Mouse (Mus musculus) intestine, postnatal 0 days (tissue): Measurements from ENCODE around the gene Adam8. TPM values are rescaled to one million over a fixed set of nuclear protein-coding genes. Genes with fewer than 3 reads are reported as not detected.

Experiments
- ATAC-seq: fragments of 200-750 bp; cut with Nextera tagmentation; 2 replicates; pipeline ENCODE4 v1.8.0; 2017; ENCODE audit warnings: mild to moderate bottlenecking, moderate TSS enrichment, moderate library complexity
- H3K27ac ChIP-seq: fragments of 300-500 bp; sonication (generic); 2 replicates; pipeline ENCODE4 v1.5.1; 2014; ENCODE audit warnings: mild to moderate bottlenecking, low read depth, low read length, moderate library complexity
- H3K27me3 ChIP-seq: fragments of 300-500 bp; sonication (generic); replicated peaks from 2 replicates; pipeline ENCODE4 v1.6.1; 2014; ENCODE audit warnings: low read length, mixed read lengths; ENCODE audit not compliant: control insufficient read depth, insufficient read depth
- H3K36me3 ChIP-seq: fragments of 300-500 bp; sonication (generic); 2 replicates; pipeline ENCODE4 v1.6.1; 2014; ENCODE audit warnings: mild to moderate bottlenecking, moderate library complexity; ENCODE audit not compliant: control insufficient read depth, insufficient read depth
- H3K4me1 ChIP-seq: fragments of 300-500 bp; sonication (generic); replicated peaks from 2 replicates; pipeline ENCODE4 v1.6.1; 2014; ENCODE audit warnings: antibody characterized with exemption, low read length, mixed read lengths; ENCODE audit not compliant: control insufficient read depth, insufficient read depth
- H3K4me2 ChIP-seq: fragments of 300-500 bp; sonication (generic); replicated peaks from 2 replicates; pipeline ENCODE4 v1.6.1; 2014; ENCODE audit warnings: low read depth, mild to moderate bottlenecking, moderate library complexity
- H3K4me3 ChIP-seq: fragments of 300-500 bp; sonication (generic); 2 replicates; pipeline ENCODE4 v1.5.1; 2014; ENCODE audit warnings: low read depth, low read length
- H3K9ac ChIP-seq: fragments of 300-500 bp; sonication (generic); 2 replicates; pipeline ENCODE4 v1.6.1; 2014; ENCODE audit warnings: mild to moderate bottlenecking, low read depth, low read length
- H3K9me3 ChIP-seq: fragments of 300-500 bp; sonication (generic); 2 replicates; pipeline ENCODE4 v1.6.1; 2016; ENCODE audit warnings: mixed run types; ENCODE audit not compliant: control insufficient read depth
- CTCF ChIP-seq: sonication (generic); IDR thresholded peaks from 2 replicates; pipeline ENCODE4 v1.5.1; 2016; ENCODE audit warnings: low read depth, mild to moderate bottlenecking, control low read depth, antibody characterized with exemption, moderate library complexity
- WGBS: fragments of 180-500 bp; shearing (Covaris S2); extraction: QIAGEN DNeasy Blood & Tissue Kit; methylation state at CpG from one replicate; pipeline ENCODE4 v1.1.7; 2014; 5-methylcytosine and 5-hydroxymethylcytosine counted together
- polyA plus RNA-seq: library from polyadenylated mRNA; unstranded; fragments of >200 nt; fragmentation: Nextera tagmentation; extraction: Ambion mirVana; gene quantifications from 2 replicates; pipeline ENCODE4 v1.2.1, GENCODE M21; 2015

Adam8 gene
- polyA plus RNA-seq: 0.29 and 0.52 TPM in 2 replicates

- Histone ChIP-seq H3K27ac (no peak within 1 kb of the TSS), H3K36me3 (peaks cover 17% of the 10 kb centered on the region), H3K9me3 (no peaks in the 10 kb centered on the region), H3K4me2 (no peak within 1 kb of the TSS), H3K4me1 (no peaks in the 10 kb centered on the region), H3K4me3 (no peak within 1 kb of the TSS), H3K27me3 (no peaks in the 10 kb centered on the region), H3K9ac (no peak within 1 kb of the TSS)
- no peak for TF ChIP-seq CTCF
- WGBS: 25% methylated on average over 7 of the region's 7 CpGs
- ATAC-seq: peak; percentile 72; the same call in 1 of the 2 replicates
Observed at GRCm38 (mm10) chr7:139992406-139992805, at the start of gene Adam8. Gene Adam8, minus strand, starts transcription at chr7:139992562.

- Histone ChIP-seq H3K27me3 (no peaks in the 10 kb centered on the region), H3K4me3 (peak overlapping the region; percentile 83), H3K9me3 (no peaks in the 10 kb centered on the region), H3K27ac (no peak overlapping the region), H3K9ac (no peak overlapping the region), H3K36me3 (peaks cover 25% of the 10 kb centered on the region), H3K4me2 (peak overlapping the region; percentile 87), H3K4me1 (0 out of 2 replicates have a peak, but pooled peaks cover 5% of the 10 kb centered on the region)
- WGBS: 52% methylated on average over 3 of the region's 3 CpGs
- TF ChIP-seq CTCF: no peak
- no peak for ATAC-seq
Observed at GRCm38 (mm10) chr7:140037171-140037555, 44.8 kb upstream of the Adam8 start.

GRCm38 (mm10) chr7:140036281-140037170 lies 44.2 kb upstream of the Adam8 start, which contains the start of the genes Zfp511 and Tubgcp2:
Gene Zfp511, plus strand, starts transcription at chr7:140036391.
Gene Tubgcp2, minus strand, starts transcription at chr7:140036669.
- Histone ChIP-seq H3K9ac (peak within 1 kb of the TSS; percentile 76), H3K4me1 (0 out of 2 replicates have a peak, but pooled peaks cover 5% of the 10 kb centered on the region), H3K27ac (peak within 1 kb of the TSS; percentile 82), H3K4me2 (peak within 1 kb of the TSS; percentile 87), H3K4me3 (peak within 1 kb of the TSS; percentile 83), H3K27me3 (no peaks in the 10 kb centered on the region), H3K9me3 (no peaks in the 10 kb centered on the region), H3K36me3 (peaks cover 30% of the 10 kb centered on the region)
- no peak for TF ChIP-seq CTCF
- WGBS: under 1% methylated on average over 59 of the region's 69 CpGs
- peak; percentile 99 for ATAC-seq

DNA sequence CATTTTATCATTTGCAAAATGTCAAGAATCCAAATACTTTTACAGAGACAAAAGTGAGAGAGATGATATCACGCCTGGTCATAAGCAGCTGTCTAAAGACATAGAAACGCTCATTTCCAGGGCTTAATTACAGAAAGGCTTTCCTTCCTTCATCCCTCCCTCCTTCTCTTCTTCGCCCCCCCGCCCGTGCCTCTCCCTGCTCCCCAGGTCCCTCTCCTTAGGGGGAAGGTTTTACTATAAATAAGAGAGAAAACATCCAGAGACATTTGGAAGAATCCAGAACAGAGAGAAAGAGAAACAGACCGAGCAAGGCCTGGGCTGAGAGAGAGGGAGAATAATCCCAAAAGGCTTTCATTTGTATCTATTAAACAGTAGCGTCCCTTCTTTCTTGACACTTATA lies 43.1 kb upstream of the Adam8 start:
- H3K9me3 ChIP-seq: no peaks in the 10 kb centered on the region
- no peak for TF ChIP-seq CTCF
- WGBS: 9% methylated on average over 7 of the region's 7 CpGs
- 0 out of 2 replicates have a peak, but pooled peaks cover 5% of the 10 kb centered on the region for H3K4me1 ChIP-seq
- H3K36me3 ChIP-seq: peaks cover 37% of the 10 kb centered on the region
- peak overlapping the region; percentile 76 for H3K9ac ChIP-seq
- no peak for ATAC-seq
- no peaks in the 10 kb centered on the region for H3K27me3 ChIP-seq
- no peak overlapping the region for H3K27ac ChIP-seq
- H3K4me3 ChIP-seq: peak overlapping the region; percentile 83
- peak overlapping the region; percentile 87 for H3K4me2 ChIP-seq

GRCm38 (mm10) chr7:140033386-140033785 lies 41.0 kb upstream of the Adam8 start:
- H3K4me1 ChIP-seq: 0 out of 2 replicates have a peak, but pooled peaks cover 5% of the 10 kb centered on the region
- no peak overlapping the region for H3K4me3 ChIP-seq
- H3K36me3 ChIP-seq: peaks cover 47% of the 10 kb centered on the region
- no peak for ATAC-seq
- WGBS: 93% methylated on average over 9 of the region's 9 CpGs
- no peak overlapping the region for H3K9ac ChIP-seq
- no peaks in the 10 kb centered on the region for H3K9me3 ChIP-seq
- no peak overlapping the region for H3K4me2 ChIP-seq
- H3K27ac ChIP-seq: no peak overlapping the region
- no peak for TF ChIP-seq CTCF
- no peaks in the 10 kb centered on the region for H3K27me3 ChIP-seq

GRCm38 (mm10) chr7:140032366-140032765 lies 40.0 kb upstream of the Adam8 start:
- no peak overlapping the region for H3K4me3 ChIP-seq
- 96% methylated on average over 10 of the region's 10 CpGs for WGBS
- H3K4me2 ChIP-seq: no peak overlapping the region
- H3K27me3 ChIP-seq: no peaks in the 10 kb centered on the region
- H3K4me1 ChIP-seq: 0 out of 2 replicates have a peak, but pooled peaks cover 5% of the 10 kb centered on the region
- no peak for TF ChIP-seq CTCF
- H3K27ac ChIP-seq: no peak overlapping the region
- peaks cover 53% of the 10 kb centered on the region for H3K36me3 ChIP-seq
- no peaks in the 10 kb centered on the region for H3K9me3 ChIP-seq
- no peak overlapping the region for H3K9ac ChIP-seq
- no peak for ATAC-seq
